Mouse (Mus musculus) cerebellum, postnatal 25 days (tissue): ENCODE measurements around the gene Acin1.
A peak's percentile ranks its signal among the peaks of the same experiment; 100 is the strongest.

ENCODE experiments used
- DNase-seq, 2 experiments: peaks; one replicate each; pipeline ENCODE4 v3.0.0; 2021; ENCODE audit warnings: mixed read lengths in 2 of 2

Acin1 gene

DNA sequence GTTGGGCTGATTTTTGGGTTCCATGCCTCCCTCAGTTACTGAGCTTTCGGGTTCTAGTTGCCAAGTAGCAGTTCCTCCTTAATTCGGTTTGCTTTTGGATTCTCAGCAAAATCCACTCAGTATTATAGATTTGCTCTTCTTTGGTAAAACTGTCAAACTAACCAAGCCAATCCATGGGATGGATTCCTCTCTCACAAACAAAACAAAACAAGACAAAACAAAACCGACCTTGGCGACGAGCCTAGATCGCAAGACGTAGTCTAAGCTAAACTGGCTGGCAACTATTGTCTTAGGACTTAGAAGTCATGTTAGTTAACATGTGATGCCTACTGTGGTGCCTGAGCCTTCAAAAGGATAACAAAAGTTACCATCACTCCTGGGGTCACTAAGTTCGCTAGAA is 83.0 kb downstream of the Acin1 start:
- peak in 1 of 2 experiments; percentile 48 for DNase-seq

DNA sequence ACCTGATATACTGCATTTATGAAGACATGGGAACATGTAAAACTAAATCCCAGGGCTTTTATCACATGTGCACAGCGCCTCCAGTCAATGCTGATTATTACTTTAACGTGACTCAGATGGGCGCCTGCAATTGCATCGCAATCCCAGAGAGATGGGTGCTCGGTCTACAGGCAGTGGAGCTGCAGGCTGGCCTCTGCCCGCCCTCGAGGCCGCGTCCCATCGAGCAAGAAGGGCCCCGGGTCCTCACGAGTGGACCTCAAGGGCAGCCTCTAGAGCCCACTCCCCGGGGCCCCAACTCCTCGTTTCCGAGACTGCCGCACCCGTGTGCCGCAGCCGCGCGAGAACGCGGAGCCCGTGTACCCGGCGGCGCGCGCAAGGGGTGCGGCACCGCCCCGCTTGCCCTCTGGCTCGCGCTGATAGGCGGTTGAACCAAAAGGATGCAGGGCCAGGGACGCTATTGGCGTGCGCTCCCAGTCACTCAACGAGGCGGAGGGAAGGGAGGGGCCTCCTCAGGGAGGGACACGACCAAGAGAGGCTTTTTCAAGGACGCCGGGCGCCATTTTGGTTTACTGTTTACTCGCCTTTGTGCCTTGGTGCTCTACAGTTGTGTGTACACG is 83.6 kb downstream of the Acin1 start:
- DNase-seq = peak; percentile 95 to 98

DNA sequence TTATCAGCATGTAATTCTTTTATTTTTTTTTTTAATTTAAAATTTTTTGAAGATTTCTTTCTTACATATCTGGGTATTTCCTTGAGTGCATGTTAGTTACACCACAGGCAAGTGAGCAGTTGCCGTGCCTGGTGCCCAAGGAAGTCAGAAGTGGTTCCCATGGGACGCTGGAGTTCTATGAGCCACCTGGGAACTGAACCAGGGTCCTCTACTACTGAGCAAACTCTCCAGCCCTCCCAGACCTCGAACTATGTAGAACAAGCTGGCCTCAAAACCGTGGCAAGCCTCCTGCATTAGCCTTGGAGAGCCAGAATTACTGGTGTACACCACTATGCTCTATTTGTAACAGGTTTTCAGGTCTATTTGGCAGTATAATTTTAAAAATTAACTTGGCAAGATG is 84.1 kb downstream of the Acin1 start:
- DNase-seq = peak; percentile 34 to 46

DNA sequence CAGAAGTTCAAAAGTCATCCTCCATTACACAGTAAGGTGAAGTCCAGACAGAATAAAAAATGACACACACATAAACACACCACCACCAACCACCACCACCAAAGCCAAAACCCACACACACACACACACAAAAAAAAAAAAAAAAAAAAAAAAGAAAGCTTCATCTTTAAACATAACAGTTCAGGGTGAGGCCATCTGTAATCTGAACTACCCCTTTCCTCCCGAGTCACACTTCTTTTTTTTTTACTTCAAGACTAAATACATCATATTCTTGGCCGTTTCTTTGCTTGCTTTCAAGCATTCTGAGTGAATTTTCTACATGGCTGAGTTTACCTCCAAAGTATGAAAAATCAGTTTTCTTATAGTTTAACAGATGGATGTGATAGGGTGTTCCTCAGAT is 85.1 kb downstream of the Acin1 start:
- no peak for DNase-seq

DNA sequence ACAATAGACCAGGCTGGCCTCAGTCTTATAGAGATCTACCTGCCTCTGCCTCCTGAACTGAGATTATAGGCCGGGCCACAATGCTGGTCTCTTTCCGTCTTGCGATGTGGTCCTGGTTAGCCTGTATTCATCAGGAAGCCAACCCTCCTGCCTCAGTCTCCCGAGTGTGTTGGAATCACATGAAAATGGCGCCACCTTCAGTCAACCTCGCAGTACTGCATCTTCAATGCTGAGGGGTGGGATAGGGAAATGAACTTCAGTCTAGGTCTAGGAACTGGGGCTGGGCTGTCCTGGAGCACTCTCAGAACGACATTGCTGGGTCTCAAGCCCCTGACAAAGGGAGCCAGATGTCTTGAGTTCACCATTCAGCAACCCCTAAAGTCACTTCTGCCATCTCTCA is 89.6 kb downstream of the Acin1 start:
- DNase-seq = no peak

DNA sequence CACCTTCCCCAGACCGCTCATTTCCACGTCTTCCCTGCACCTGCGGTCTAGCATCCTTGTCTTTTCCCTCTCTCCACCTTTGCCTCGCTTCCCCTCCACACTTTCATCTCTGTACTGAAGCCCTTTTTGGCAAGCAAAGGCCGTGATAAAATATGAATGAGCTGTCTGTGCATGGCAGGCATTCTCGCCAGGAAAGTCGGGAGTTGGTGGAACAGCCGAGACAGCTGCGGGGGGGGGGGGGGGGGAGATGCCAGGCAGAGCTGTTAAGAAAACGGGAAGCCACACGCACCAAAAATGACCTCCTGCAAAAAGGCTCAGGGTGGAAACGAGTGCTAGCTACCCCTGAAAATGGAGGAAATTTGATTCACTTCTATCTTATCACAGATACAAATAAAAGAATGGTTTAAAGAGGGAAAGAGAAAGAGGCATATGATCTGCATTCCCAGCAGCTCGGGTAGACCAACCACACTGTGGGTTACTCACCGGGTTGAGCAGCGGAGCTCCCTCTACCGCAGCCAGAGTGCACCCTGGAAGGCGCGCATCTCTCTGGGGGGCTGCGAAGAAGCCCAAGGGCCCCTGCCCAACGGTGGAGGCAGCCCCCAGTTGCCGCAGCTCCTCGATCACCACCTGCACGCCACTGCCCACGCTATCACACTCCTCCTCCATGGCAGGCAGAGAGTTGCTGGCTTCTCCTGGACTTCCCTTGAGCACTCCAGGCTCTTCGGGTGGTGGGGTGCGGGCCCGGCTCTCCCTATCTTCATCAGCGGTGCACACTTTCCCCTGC is 91.9 kb downstream of the Acin1 start:
- no peak for DNase-seq

DNA sequence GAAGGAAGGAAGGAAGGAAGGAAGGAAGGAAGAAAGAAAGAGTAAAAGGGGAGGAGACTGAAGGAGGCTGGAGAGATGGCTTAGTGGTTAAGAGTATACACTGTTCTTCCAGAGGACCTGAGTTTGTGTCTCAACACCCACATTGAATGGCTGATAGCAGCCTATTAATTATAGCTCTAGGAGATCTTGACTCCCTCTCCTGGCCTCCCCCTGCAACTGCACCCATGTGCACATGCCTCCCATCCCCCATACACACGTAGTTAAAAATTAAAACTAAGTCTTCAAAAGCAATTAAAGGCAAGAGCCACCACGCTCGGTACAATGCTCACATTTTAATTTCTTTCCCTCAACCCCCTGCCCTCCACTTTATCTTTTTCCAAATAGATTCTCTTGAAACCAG is 92.7 kb downstream of the Acin1 start:
- DNase-seq = no peak

DNA sequence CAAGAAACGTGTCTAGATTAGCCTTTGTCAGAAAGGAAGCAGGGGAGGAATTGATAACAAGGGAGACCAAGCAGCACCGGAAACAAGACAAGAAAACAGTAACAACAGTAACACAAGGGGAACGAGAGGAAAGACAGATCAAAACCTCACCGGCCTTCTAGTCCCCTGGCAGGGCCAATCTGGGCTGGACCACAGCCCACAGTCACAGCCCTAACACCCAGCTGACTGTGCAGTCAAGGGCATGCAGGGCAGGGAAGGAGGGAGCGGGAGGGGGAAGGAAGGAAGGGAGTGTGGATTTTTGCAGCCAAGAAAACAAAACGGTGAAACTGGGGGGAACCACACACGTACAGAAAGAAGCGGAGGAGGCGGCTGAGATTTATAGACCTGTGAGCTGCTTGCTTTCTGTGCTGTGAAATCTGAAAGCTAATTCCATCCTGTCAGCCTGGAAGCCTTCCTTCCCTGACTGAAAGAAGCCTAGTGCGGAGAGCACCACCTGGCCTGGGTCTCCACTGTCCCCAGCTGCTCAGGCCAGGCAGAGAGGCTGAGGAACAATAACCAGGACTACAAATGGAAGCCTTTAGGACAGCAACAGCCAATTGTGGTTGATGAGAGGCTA is 94.3 kb downstream of the Acin1 start:
- DNase-seq = peak in 1 of 2 experiments; percentile 27
